ENCODE assay signal across 1 mouse cellular context in the genomic region with DNA sequence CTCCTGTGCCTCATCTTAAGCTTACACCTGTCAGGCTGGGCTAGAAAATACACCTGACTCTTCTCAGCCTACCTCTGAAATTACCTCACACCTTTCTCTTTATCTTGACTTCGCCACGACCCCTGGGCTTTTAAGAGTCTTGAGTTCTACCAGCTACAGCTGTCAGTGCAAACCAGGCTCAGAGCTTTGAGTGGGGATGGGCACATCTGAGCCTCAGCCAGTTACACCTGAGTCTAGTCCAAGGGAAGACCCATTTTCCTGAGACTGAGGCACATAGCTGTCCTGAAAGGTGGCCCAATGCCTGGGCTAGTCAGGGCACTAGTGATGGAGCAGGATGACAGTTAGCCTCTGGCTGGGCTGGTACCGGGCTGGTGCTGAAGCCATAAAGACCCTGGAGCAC.
TF ChIP-seq lines count a peak whose summit lies in the region.

No protein-coding gene starts in this region.

TF ChIP-seq in myocyte, 11 proteins besides CTCF, POLR2A, EP300 and RAD21:
- TF ChIP-seq E2F4 (IDR thresholded peaks at IDR 0.05; ENCODE audit: insufficient read depth) (no peak), SRF (IDR thresholded peaks at IDR 0.05; ENCODE audit: control insufficient read depth, insufficient read length, low read depth) (no peak), CEBPB (IDR thresholded peaks at IDR 0.05; ENCODE audit: insufficient read depth, poor library complexity, severe bottlenecking) (no peak), REST (IDR thresholded peaks at IDR 0.05; ENCODE audit: insufficient read depth, insufficient read length) (no peak), TCF3 (IDR thresholded peaks at IDR 0.05; ENCODE audit: insufficient read length, low read depth) (no peak), MYOD1 (IDR thresholded peaks at IDR 0.05; ENCODE audit: control insufficient read depth in 1 of 3, insufficient read length in 2 of 3, low read depth in 2 of 3) (no peak), POLR2AphosphoS2 (IDR thresholded peaks at IDR 0.05; ENCODE audit: insufficient read length, low read depth) (peak; percentile 14), MAX (IDR thresholded peaks at IDR 0.05; ENCODE audit: low read depth) (no peak), TCF12 (IDR thresholded peaks at IDR 0.05; ENCODE audit: insufficient read depth, poor library complexity, severe bottlenecking) (no peak)
TF ChIP-seq in myocyte: peak in this region for 1.
